Mouse (Mus musculus) spleen, adult 2 months (tissue): ENCODE results near the gene Pbx1.

ENCODE experiments used
- CTCF ChIP-seq: fragments of 200-500 bp; IDR thresholded peaks from 2 replicates; pipeline ENCODE4 v1.5.1; 2011; ENCODE audit warnings: mild to moderate bottlenecking, inconsistent platforms; ENCODE audit not compliant: insufficient read depth, insufficient read length, insufficient replicate concordance; ENCODE audit errors: extremely low read depth
- POLR2A ChIP-seq: fragments of 200-500 bp; IDR thresholded peaks from 2 replicates; pipeline ENCODE4 v1.6.1; 2011; ENCODE audit warnings: low read depth, low read length, inconsistent platforms

GRCm38 (mm10) chr1:168406291-168406675, 25.8 kb downstream of the Pbx1 start:
- TF ChIP-seq CTCF, result no peak
- no peak for TF ChIP-seq POLR2A
